Mouse (Mus musculus): ENCODE data around the gene Akna.

- TF ChIP-seq CTCF (IDR thresholded peaks at IDR 0.05; ENCODE audit: control insufficient read depth, insufficient read depth, insufficient replicate concordance, low read depth, low read length) (no peak), POLR2A (IDR thresholded peaks at IDR 0.05; ENCODE audit: control insufficient read depth, low read depth, low read length) (no peak)
These were observed 1.1 kb upstream of the Akna start for GRCm38 (mm10) chr4:63404205-63404604.
